Mouse (Mus musculus) regulatory T cell (primary cell): Measurements from ENCODE around the gene Zfp970.
"Not testable (repeated sequence)": the region's sequence is repeated elsewhere in the genome, so short reads cannot be mapped to it uniquely, and the experiment has no call there.

ENCODE experiments used
- in situ Hi-C: fragments of 300-600 bp; cut with MboI, MseI; formaldehyde crosslinking; loops from one replicate; pipeline ENCODE4 v1.15.1; 2025; ENCODE audit warnings: high pct_unique_total_duplicates

The Zfp970 gene

GRCm38 (mm10) chr2:177464676-177465075 is at the start of gene Zfp970:
Zfp970 (plus strand) TSS chr2:177464733.
- in situ Hi-C loops: loop anchor here (5.0 to 10.0 kb wide), 3 partner anchors 430 to 1660 kb away; partner anchors contain the start of genes Gm14288 and Gm14327

- in situ Hi-C loops: loop anchor here (5.0 to 10.0 kb wide), 3 partner anchors 427 to 1663 kb away; partner anchors contain the start of genes Gm14288 and Gm14327
Observed at GRCm38 (mm10) chr2:177468222-177468621, 3.7 kb downstream of the Zfp970 start.

- in situ Hi-C loops: not testable (repeated sequence)
Observed at GRCm38 (mm10) chr2:177472261-177472660, 7.7 kb downstream of the Zfp970 start.

- in situ Hi-C loops: not testable (repeated sequence)
Observed at GRCm38 (mm10) chr2:177481971-177482370, 17.4 kb downstream of the Zfp970 start.

DNA sequence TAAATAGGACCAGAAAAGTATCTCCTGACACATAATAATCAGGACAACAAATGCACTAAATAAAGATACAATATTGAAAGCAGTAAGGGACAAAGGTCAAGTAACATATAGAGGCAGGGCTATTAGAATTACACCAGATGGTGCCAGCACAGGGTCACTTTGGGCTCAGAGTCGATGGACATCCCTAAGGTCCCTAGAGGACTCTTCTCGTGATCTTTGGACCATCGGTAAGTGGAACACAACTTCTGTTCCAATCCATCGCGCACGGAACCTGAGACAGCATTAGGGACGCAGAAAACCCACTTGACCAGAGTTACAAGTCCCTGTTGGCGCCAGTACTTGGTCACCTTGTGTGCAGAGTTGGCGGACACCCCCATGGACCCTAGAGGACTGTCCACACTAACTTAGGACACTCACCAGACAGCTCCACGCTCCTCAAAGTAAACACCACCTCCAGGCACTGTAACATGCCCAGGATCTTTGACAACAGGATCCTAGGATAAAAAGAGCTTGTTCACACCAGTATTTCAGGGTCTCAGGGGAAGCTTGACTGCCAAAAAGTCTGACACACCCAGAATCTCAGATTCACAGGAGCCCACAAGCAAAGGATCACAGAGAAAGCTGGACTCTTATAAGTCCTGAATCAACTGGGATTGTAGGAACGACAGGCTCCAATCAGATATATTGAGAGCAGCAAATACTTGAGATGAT is 18.9 kb downstream of the Zfp970 start:
- in situ Hi-C loops: not testable (repeated sequence)

DNA sequence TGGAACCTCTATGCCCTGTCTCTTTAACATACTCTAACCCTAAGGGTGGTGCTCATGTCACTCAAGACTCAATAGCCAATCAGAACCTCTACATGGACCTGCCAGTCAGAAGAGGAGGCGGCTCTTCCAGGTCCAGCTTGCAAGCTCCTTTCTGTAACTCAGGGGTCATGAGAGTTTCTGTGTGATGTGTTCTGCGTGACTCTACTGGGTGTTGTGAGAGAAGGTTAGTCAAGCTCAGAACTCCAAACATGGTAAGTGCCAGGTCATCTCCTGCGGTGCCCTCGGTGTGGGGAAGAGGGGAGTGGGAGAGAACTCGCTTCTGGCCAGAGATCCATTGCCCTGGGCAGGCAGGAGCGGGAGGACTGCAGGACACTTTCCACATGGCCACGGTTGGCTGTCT is 33.5 kb downstream of the Zfp970 start, which contains the start of gene Gm14403:
TSS of gene Gm14403 (plus strand) at position 149 of the 400 bp plus-strand sequence.
- in situ Hi-C loops: not testable (repeated sequence)

DNA sequence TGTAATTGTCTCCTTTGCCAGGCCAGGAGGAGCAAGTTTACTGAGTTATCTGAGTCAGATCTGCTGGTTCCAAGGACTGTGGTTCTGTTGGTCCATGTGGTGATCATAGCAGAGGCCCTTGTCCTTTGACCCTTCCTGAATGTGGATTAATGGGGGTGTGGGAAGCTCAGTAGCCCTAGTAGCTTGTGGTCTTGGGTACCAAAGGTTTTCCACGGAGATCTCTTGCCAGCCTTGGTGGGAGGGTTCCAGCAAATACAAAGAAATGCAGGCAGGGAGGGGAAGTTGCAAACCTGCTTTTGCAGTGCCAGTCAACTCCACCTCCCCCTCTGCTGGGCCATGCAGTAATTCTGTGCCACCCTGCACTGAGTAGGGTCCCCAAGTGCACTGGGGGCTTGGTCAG is 34.6 kb downstream of the Zfp970 start:
- in situ Hi-C loops: not testable (repeated sequence)

DNA sequence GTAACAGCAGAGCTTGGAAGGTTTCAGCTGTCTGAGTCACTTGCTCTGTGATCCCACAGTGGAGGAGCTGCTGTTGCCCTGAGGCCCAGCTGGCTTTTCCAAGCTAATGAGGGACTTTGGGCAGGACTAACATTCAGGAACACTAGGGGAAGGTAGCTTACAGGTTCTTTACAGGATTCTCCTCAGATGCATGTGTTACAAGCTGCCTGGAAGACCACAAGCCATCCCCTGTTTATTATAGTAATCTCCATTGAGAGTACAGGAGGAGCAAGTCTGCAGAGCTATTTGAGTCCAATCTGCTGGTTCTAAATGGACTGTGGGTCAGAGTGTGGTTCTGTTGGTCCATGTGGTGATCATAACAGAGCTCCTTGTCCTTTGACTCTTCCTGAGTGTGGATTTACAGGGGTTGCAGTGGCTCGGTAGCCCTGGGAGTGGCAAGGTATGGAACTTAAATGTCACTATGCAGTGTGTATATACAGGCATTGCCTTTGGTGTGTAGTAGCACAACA is 40.7 kb downstream of the Zfp970 start:
- in situ Hi-C loops: loop anchor here (10.0 to 25.0 kb wide), 3 partner anchors 118 to 1630 kb away; partner anchors contain the start of genes Gm14322 and Gm14418

DNA sequence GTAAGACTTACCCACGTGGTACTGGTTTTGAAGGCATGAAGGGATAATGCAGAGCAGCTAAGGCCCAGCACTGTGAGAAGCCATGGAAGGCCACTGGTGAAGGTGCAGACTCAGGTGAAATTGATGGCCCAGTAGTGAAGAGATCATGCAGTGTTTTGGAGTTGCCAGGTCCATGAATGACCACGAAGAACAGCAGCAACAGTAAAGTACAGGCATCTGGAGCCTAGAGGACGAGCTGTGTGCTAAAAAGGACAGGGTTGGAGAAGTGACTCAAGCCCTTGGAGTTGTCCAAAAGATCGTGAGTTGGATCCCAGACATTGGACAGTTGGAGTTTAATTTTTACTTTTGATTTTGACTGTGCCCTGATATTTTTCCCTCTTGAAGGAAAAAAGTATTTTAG is 46.8 kb downstream of the Zfp970 start:
- in situ Hi-C loops: loop anchor here (25.0 kb wide), 2 partner anchors 124 to 251 kb away; partner anchors contain the start of genes Gm14322 and Gm14418

DNA sequence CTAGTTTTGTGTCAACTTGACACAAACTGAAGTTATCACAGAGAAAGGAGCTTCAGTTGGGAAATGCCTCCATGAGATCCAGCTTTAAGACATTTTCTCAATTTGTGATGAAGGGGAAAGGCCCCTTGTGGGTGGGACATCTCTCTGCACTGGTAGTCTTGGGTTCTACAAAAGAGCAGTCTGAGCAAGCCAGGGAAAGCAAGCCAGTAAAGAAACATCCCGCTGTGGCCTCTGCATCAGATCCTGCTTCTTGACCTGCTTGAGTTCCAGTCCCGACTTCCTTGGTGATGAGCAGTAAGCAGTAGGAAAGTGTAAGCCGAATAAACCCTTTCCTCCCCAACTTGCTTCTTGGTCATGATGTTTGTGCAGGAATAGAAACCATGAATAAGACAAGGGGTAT is 47.4 kb downstream of the Zfp970 start:
- in situ Hi-C loops: loop anchor here (25.0 kb wide), 2 partner anchors 125 to 250 kb away; partner anchors contain the start of genes Gm14322 and Gm14418

- in situ Hi-C loops: loop anchor here (25.0 kb wide), 2 partner anchors 127 to 248 kb away; partner anchors contain the start of genes Gm14322 and Gm14418
Observed at GRCm38 (mm10) chr2:177513991-177514479, 49.5 kb downstream of the Zfp970 start.

DNA sequence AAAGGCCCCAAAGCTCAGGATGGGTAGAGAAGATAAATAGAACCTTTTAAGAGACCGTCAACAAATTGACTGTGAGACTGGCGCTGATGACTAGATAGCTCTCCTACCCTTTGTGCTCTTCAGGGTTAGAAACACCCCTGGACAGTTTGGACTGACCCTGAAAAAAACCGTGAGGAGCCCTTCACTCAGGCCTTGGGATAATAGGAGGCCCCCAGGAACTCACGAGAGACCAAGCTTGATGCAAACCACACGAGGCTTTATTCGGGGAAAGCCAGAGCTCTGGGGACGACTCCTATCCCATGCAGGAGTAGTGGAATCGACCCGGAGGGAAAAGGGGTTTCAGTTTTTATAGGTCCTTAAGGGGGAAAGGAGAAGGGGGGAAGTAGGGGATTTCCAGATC is 53.2 kb downstream of the Zfp970 start:
- in situ Hi-C loops: loop anchor here (25.0 kb wide), 2 partner anchors 130 to 245 kb away; partner anchors contain the start of genes Gm14322 and Gm14418

DNA sequence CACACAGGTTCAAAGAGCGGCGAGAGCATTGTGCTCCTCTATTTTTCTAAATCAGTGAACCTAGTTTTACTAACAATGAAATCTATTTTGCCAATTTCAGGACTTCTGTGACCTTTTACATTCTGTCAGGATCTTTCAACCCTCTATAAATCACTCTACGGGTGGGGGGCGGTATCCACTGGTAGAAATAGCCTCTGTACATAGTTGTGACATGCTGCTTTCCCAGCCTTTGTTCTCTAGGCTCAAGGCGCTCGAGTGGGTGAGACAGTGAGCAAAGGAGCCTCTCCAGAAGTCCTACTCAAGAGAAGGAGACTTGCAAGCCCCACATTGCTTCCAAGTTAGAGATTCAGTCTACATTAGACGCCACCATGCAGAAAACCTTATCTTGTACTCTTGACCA is 53.8 kb downstream of the Zfp970 start:
- in situ Hi-C loops: loop anchor here (25.0 kb wide), 2 partner anchors 131 to 244 kb away; partner anchors contain the start of genes Gm14322 and Gm14418

- in situ Hi-C loops: loop anchor here (25.0 kb wide), 2 partner anchors 132 to 243 kb away; partner anchors contain the start of genes Gm14322 and Gm14418
Observed at GRCm38 (mm10) chr2:177518960-177519359, 54.4 kb downstream of the Zfp970 start.

- in situ Hi-C loops: loop anchor here (25.0 kb wide), 2 partner anchors 133 to 242 kb away; partner anchors contain the start of genes Gm14322 and Gm14418
Observed at GRCm38 (mm10) chr2:177520035-177520434, 55.5 kb downstream of the Zfp970 start.

GRCm38 (mm10) chr2:177523061-177523460 is 58.5 kb downstream of the Zfp970 start:
- in situ Hi-C loops: loop anchor here (25.0 kb wide), 2 partner anchors 136 to 239 kb away; partner anchors contain the start of genes Gm14322 and Gm14418

DNA sequence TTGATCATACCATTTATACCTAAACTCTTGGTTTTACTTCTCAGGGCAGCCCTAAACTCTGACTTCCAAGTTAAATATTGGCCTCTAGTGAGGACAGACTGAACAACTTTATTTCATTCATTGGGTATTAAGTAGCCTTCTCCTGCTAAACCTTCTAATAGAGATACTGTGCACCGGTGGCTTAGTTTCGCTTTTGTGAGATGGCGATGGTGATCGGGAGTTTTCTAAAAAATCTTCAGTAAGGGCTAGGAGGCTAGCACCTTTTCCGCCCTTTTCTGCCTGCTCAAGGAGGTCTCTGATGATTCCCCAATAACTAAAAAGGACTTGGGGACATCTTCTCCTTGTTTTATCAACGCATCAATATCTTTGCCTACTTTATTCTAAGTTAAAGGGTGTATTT is 59.1 kb downstream of the Zfp970 start:
- in situ Hi-C loops: loop anchor here (25.0 kb wide), 2 partner anchors 136 to 239 kb away; partner anchors contain the start of genes Gm14322 and Gm14418

GRCm38 (mm10) chr2:177524171-177524570 is 59.6 kb downstream of the Zfp970 start:
- in situ Hi-C loops: loop anchor here (25.0 kb wide), 2 partner anchors 137 to 238 kb away; partner anchors contain the start of genes Gm14322 and Gm14418
